Mouse (Mus musculus) midbrain, postnatal 0 days (tissue): ENCODE data around the gene Sec24c. TPM values are rescaled to one million over a fixed set of nuclear protein-coding genes. Genes with fewer than 3 reads are reported as not detected.

Experiments
- ATAC-seq: fragments of 200-750 bp; cut with Nextera tagmentation; 2 replicates; pipeline ENCODE4 v1.8.0; 2017; ENCODE audit warnings: moderate number of reproducible peaks, mild to moderate bottlenecking, moderate TSS enrichment, moderate library complexity; ENCODE audit not compliant: low FRiP score
- DNase-seq: peaks from one replicate; pipeline ENCODE4 v3.0.0-alpha.2; 2015; ENCODE audit warnings: low spot score
- H3K27ac ChIP-seq: fragments of 300-500 bp; sonication (generic); 2 replicates; pipeline ENCODE4 v1.5.1; 2014; ENCODE audit warnings: low read depth, mild to moderate bottlenecking, low read length, mixed read lengths
- H3K27me3 ChIP-seq: fragments of 300-500 bp; sonication (generic); 2 replicates; pipeline ENCODE4 v1.6.1; 2014; ENCODE audit warnings: low read length, control low read depth, mixed read lengths; ENCODE audit not compliant: insufficient read depth
- H3K36me3 ChIP-seq: fragments of 300-500 bp; sonication (generic); 2 replicates; pipeline ENCODE4 v1.6.1; 2014; ENCODE audit warnings: low read length, control low read depth, mixed read lengths; ENCODE audit not compliant: insufficient read depth
- H3K4me1 ChIP-seq: fragments of 300-500 bp; sonication (generic); 2 replicates; pipeline ENCODE4 v1.6.1; 2014; ENCODE audit warnings: mild to moderate bottlenecking, control low read depth, antibody characterized with exemption, low read length, mixed read lengths; ENCODE audit not compliant: insufficient read depth
- H3K4me2 ChIP-seq: fragments of 300-500 bp; sonication (generic); 2 replicates; pipeline ENCODE4 v1.6.1; 2014; ENCODE audit warnings: low read depth, mild to moderate bottlenecking, low read length, mixed read lengths; ENCODE audit not compliant: poor library complexity, severe bottlenecking
- H3K4me3 ChIP-seq: fragments of 300-500 bp; sonication (generic); 2 replicates; pipeline ENCODE4 v1.5.1; 2014; ENCODE audit warnings: low read depth, mild to moderate bottlenecking, low read length, moderate library complexity
- H3K9ac ChIP-seq: fragments of 300-500 bp; sonication (generic); replicated peaks from 2 replicates; pipeline ENCODE4 v1.6.1; 2014; ENCODE audit warnings: mild to moderate bottlenecking, low read length, moderate library complexity, mixed read lengths; ENCODE audit not compliant: poor library complexity, severe bottlenecking
- H3K9me3 ChIP-seq: fragments of 300-500 bp; sonication (generic); 2 replicates; pipeline ENCODE4 v1.6.1; 2016; ENCODE audit warnings: low read length, control low read depth
- CTCF ChIP-seq: IDR thresholded peaks from 2 replicates; pipeline ENCODE4 v1.5.1; 2016; ENCODE audit warnings: antibody characterized with exemption, mild to moderate bottlenecking
- WGBS: fragments of 180-500 bp; shearing (Covaris S2); extraction: QIAGEN DNeasy Blood & Tissue Kit; methylation state at CpG from one replicate; pipeline ENCODE4 v1.1.7; 2014; 5-methylcytosine and 5-hydroxymethylcytosine counted together
- microRNA-seq: library from miRNA; unstranded; fragments of <30 nt; microRNA quantifications from one replicate; pipeline ENCODE4, GENCODE M21; 2016; ENCODE audit warnings: borderline number of aligned reads
- polyA plus RNA-seq: library from polyadenylated mRNA; unstranded; fragments of >200 nt; fragmentation: Nextera tagmentation; extraction: Ambion mirVana; gene quantifications from 2 replicates; pipeline ENCODE4 v1.2.1, GENCODE M21; 2015
- total RNA-seq: library from RNA; depleted of rRNA; stranded (reverse); fragments of >200 nt; gene quantifications from 2 replicates; pipeline ENCODE4 v1.2.3, GENCODE M21; 2014; rRNA removed

Gene Sec24c
- total and polyA plus RNA-seq, 2 experiments from 2014 or later, result 63.7 to 141 TPM

DNA sequence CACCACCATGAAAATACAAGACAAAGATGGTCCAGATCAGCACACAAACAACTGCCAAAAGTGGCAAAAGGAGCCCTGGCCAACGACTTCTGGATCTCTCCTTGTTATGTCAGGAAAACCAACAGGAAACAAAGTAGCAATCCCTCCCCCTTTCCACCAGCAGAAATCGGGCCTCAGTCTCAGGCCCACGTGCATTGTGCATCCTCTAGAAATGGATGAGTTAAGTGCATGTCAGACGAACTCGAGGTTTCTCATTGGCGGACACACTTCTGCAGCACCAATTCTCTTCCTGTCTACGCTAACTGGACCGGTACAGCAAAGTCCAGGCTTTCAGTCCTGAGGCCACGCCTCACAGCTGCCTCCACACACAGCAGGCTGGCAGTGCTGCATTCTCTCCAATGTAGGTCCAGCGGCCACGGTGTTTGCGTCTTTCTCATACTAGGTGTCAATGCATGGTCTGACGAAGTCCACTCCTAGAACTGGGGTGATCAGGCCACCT, 61.8 kb downstream of the Sec24c start:
- Histone ChIP-seq H3K9ac (no peak overlapping the region), H3K27ac (no peak overlapping the region), H3K4me3 (no peak overlapping the region), H3K27me3 (no peaks in the 10 kb centered on the region), H3K9me3 (no peaks in the 10 kb centered on the region), H3K4me1 (peaks cover 5% of the 10 kb centered on the region), H3K36me3 (peaks cover 46% of the 10 kb centered on the region), H3K4me2 (no peak overlapping the region)
- ATAC-seq (no peak), DNase-seq (no peak)
- TF ChIP-seq CTCF, result no peak
- WGBS, result 91% methylated on average over 13 of the region's 13 CpGs

DNA sequence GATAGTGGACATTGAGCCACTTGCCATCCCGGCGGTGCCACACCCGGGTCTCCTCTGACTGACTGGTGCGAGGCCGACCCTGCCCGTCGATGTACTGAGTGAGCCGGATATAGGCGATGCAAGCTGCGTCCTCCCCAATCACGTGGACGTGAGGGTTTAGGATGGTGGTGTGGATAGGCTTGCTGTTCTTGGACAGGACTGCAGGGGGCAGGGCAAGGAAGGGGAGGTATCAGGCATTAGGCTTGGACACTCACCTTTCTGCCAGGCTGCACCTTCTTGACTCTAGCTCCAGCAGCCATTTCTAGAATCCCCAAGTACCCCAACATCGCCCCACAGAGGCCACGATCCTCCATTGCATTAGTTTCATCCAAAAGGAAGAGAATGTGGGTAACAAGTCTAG, 63.2 kb downstream of the Sec24c start:
- no peak for DNase-seq
- no peak for ATAC-seq

DNA sequence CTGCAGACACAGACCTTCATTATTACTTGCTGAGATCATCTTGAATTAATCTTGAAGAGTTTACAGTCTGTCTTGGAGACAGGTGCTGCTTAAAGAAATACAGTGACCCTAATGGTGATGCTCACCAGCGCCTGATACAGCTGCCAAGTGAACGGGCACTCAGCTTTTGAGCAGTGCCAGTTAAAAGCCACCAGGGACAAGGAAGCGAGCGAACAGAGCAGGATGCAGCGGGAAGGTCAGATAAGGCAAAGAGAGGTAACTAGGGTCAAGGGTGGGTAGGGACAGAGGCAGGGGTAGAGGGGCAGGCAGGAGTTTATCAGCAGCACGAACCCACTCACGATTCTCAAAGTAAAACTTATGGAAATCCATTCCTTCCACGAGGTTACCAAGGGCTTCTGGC, 64.4 kb downstream of the Sec24c start:
- no peak for ATAC-seq
- no peak overlapping the region for H3K4me3 ChIP-seq
- peaks cover 64% of the 10 kb centered on the region for H3K36me3 ChIP-seq
- no peaks in the 10 kb centered on the region for H3K27me3 ChIP-seq
- no peak overlapping the region for H3K4me2 ChIP-seq
- TF ChIP-seq CTCF, result no peak
- peaks cover under 1% of the 10 kb centered on the region; the same call in 1 of the 2 replicates for H3K4me1 ChIP-seq
- DNase-seq, result no peak
- no peaks in the 10 kb centered on the region for H3K9me3 ChIP-seq
- H3K27ac ChIP-seq, result no peak overlapping the region
- WGBS, result 94% methylated on average over 8 of the region's 8 CpGs
- H3K9ac ChIP-seq, result no peak overlapping the region

More for the DNA sequence above, 63.2 kb downstream of the Sec24c start:
- Histone ChIP-seq H3K9me3 (no peaks in the 10 kb centered on the region), H3K4me3 (no peak overlapping the region), H3K27me3 (no peaks in the 10 kb centered on the region), H3K4me1 (peaks cover 5% of the 10 kb centered on the region), H3K4me2 (no peak overlapping the region), H3K36me3 (peaks cover 59% of the 10 kb centered on the region), H3K27ac (no peak overlapping the region), H3K9ac (no peak overlapping the region)
- peak; percentile 74 for TF ChIP-seq CTCF
- WGBS, result 51% methylated on average over 14 of the region's 14 CpGs

DNA sequence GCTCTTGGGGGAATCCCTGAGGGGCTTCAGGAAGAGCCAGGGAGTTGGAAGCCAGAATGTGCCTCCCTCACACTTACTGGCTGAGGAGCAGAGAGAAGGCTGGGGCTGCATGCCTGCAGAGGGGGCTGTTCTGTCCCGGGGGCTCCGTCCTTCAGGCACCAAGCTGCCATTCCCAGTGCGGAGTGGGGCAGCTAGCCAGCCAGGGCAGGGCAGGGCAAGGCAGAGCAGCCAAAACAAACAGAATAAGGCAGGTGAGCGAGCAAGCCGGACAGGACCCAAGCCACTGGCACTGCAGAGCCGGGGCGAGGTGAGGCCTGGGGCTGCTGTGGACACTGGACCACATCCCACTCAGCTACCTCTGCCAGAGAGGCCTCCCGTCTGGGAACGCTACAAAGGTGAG, 67.2 kb downstream of the Sec24c start:
- Histone ChIP-seq H3K4me3 (no peak overlapping the region), H3K36me3 (peaks cover 80% of the 10 kb centered on the region), H3K9me3 (no peaks in the 10 kb centered on the region), H3K4me1 (no peaks in the 10 kb centered on the region), H3K27me3 (no peaks in the 10 kb centered on the region), H3K9ac (no peak overlapping the region), H3K4me2 (no peak overlapping the region), H3K27ac (no peak overlapping the region)
- no peak for TF ChIP-seq CTCF
- ATAC-seq (no peak), DNase-seq (no peak)
- WGBS, result 91% methylated on average over 9 of the region's 9 CpGs

DNA sequence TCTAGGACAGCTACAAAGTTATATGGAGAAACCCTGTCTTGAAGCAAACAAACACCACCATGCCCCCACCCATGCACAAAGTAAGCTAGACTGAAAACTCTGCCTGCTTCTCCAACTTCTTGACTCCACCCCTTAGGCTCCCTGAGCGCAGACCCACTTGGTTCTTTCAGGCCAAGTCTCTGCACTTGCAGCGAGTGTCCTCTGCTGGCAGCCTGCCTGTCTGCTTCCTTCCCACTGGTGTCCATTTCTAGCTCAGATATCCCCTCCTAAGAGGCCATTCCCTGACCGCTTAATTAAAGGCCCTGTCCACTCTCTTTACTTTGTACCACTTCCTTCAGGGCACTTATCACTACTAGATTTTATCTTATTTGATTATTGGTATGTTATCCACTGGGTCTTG, 69.5 kb downstream of the Sec24c start:
- no peaks in the 10 kb centered on the region for H3K4me1 ChIP-seq
- ATAC-seq (no peak), DNase-seq (no peak)
- TF ChIP-seq CTCF, result no peak
- no peak overlapping the region for H3K4me2 ChIP-seq
- H3K36me3 ChIP-seq, result peaks cover 64% of the 10 kb centered on the region
- H3K9ac ChIP-seq, result no peak overlapping the region
- H3K4me3 ChIP-seq, result no peak overlapping the region
- no peak overlapping the region for H3K27ac ChIP-seq
- no peaks in the 10 kb centered on the region for H3K27me3 ChIP-seq
- WGBS, result 85% methylated on average over 3 of the region's 3 CpGs
- no peaks in the 10 kb centered on the region for H3K9me3 ChIP-seq

Small RNAs within 50 kb of the gene (microRNA-seq; reads per million reads assigned to microRNA genes)
- 3.0 reads per million for gene Mir6946

Other genes with a start within 250 kb of the Sec24c start
- gene Cfap70, start 222.1 kb upstream of the Sec24c start, total RNA-seq, result 1.1 and 2.8 TPM in 2 replicates
- gene Cfap70, start 222.1 kb upstream of the Sec24c start, polyA plus RNA-seq, result 1.5 and 3.4 TPM in 2 replicates
- 22.5 and 26.7 TPM in 2 replicates for gene Anxa7, start 194.2 kb upstream of the Sec24c start, total RNA-seq
- 14.9 and 16.0 TPM in 2 replicates for gene Anxa7, start 194.2 kb upstream of the Sec24c start, polyA plus RNA-seq
- 0.11 and 0.66 TPM in 2 replicates for gene Mss51, start 177.4 kb upstream of the Sec24c start, total RNA-seq
- gene Mss51, start 177.4 kb upstream of the Sec24c start, polyA plus RNA-seq, result 0.11 and 0.15 TPM in 2 replicates
- gene Ppp3cb, start 127.7 kb upstream of the Sec24c start, total RNA-seq, result 147 and 223 TPM in 2 replicates
- gene Ppp3cb, start 127.7 kb upstream of the Sec24c start, polyA plus RNA-seq, result 102 and 124 TPM in 2 replicates
- gene Usp54, start 33.2 kb upstream of the Sec24c start, total RNA-seq, result 25.5 and 29.5 TPM in 2 replicates
- 6.0 and 7.3 TPM in 2 replicates for gene Usp54, start 33.2 kb upstream of the Sec24c start, polyA plus RNA-seq
- gene Myoz1, start 17.8 kb upstream of the Sec24c start, total RNA-seq, result not detected in 2 replicates
- 0.56 TPM in 1 of 2 replicates, not detected in the other for gene Myoz1, start 17.8 kb upstream of the Sec24c start, polyA plus RNA-seq
- 0.09 and 0.33 TPM in 2 replicates for gene Synpo2l, start 6.0 kb upstream of the Sec24c start, total RNA-seq
- 0.12 and 0.28 TPM in 2 replicates for gene Synpo2l, start 6.0 kb upstream of the Sec24c start, polyA plus RNA-seq
- gene Fut11, start 20.7 kb downstream of the Sec24c start, total RNA-seq, result 21.0 and 22.8 TPM in 2 replicates
- gene Fut11, start 20.7 kb downstream of the Sec24c start, polyA plus RNA-seq, result 23.0 and 23.7 TPM in 2 replicates
- 122 and 180 TPM in 2 replicates for gene Chchd1, start 28.7 kb downstream of the Sec24c start, total RNA-seq
- 186 and 195 TPM in 2 replicates for gene Chchd1, start 28.7 kb downstream of the Sec24c start, polyA plus RNA-seq
- 154 and 183 TPM in 2 replicates for gene Zswim8, start 33.2 kb downstream of the Sec24c start, total RNA-seq
- 35.1 and 37.8 TPM in 2 replicates for gene Zswim8, start 33.2 kb downstream of the Sec24c start, polyA plus RNA-seq
- 20.5 and 23.2 TPM in 2 replicates for gene Ndst2, start 60.3 kb downstream of the Sec24c start, total RNA-seq
- 14.0 and 14.1 TPM in 2 replicates for gene Ndst2, start 60.3 kb downstream of the Sec24c start, polyA plus RNA-seq
- 239 and 267 TPM in 2 replicates for gene Camk2g, start 119.8 kb downstream of the Sec24c start, total RNA-seq
- 261 and 284 TPM in 2 replicates for gene Camk2g, start 119.8 kb downstream of the Sec24c start, polyA plus RNA-seq
- 0.93 and 2.1 TPM in 2 replicates for gene Plau, start 162.4 kb downstream of the Sec24c start, total RNA-seq
- 0.27 and 0.44 TPM in 2 replicates for gene Plau, start 162.4 kb downstream of the Sec24c start, polyA plus RNA-seq